Mouse (Mus musculus): ENCODE measurements around the gene Rasa3. TPM values are rescaled to one million over a fixed set of nuclear protein-coding genes. Genes with fewer than 3 reads are reported as not detected.

Gene Rasa3
- polyA plus RNA-seq, 1 experiment from 2014 or later = 28.6 TPM

DNA sequence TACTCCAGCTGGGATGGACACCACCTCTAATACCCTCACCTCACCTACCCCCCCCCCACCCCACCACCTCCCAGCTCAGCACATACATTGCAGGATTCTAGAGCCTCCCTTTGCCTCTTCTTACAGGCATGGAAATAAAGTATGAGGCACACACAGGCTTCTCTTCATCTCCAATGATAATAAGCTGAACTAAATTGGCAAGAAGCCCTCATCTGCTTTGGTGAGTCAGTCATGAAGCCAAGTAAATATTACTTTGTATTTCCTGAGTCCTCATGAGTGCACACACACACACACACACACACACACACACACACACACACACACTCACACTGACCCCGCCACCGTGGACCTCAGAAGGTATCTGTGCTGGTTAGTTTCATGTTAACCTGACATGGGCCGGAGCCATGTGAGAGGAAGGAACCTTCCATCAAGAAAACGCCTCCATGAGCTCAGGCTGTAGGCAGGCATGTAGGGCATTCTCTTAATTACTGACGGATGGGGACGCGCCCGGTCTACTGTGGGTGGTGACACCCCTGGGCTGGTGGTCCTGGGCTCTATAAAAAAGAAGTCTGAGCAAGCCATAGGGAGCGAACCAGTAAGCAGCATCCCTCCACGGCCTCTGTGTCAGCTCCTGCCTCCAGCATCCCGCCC, 26.7 kb downstream of the Rasa3 start:
- H3K27ac ChIP-seq (ENCODE audit: low read depth, low read length) = no peak overlapping the region
- 97% methylated on average over 11 of the region's 11 CpGs for WGBS
- H3K27me3 ChIP-seq (ENCODE audit: control insufficient read depth, insufficient read depth, low read length) = no peaks in the 10 kb centered on the region
- ATAC-seq (replicated peaks; ENCODE audit: low FRiP score) = no peak
- no peaks in the 10 kb centered on the region for H3K9me3 ChIP-seq (ENCODE audit: control insufficient read depth, low read length)
- H3K4me1 ChIP-seq (replicated peaks; ENCODE audit: control insufficient read depth, insufficient read depth, low read length) = peaks cover 9% of the 10 kb centered on the region
- H3K9ac ChIP-seq (ENCODE audit: low read length) = no peak overlapping the region
- no peaks in the 10 kb centered on the region for H3K36me3 ChIP-seq (ENCODE audit: control insufficient read depth, insufficient read depth, low read length)
- H3K4me3 ChIP-seq (ENCODE audit: low read depth, low read length) = no peak overlapping the region
- DNase-seq (ENCODE audit: low spot score) = no peak
- no peak overlapping the region for H3K4me2 ChIP-seq (ENCODE audit: low read depth, low read length, severe bottlenecking)

GRCm38 (mm10) chr8:13649154-13649515, 28.3 kb downstream of the Rasa3 start:
- WGBS = 28% methylated on average over 3 of the region's 3 CpGs
- Histone ChIP-seq H3K4me1 (replicated peaks; ENCODE audit: control insufficient read depth, insufficient read depth, low read length) (peaks cover 9% of the 10 kb centered on the region), H3K9ac (ENCODE audit: low read length) (no peak overlapping the region), H3K27me3 (ENCODE audit: control insufficient read depth, insufficient read depth, low read length) (no peaks in the 10 kb centered on the region), H3K4me3 (ENCODE audit: low read depth, low read length) (no peak overlapping the region), H3K36me3 (ENCODE audit: control insufficient read depth, insufficient read depth, low read length) (no peaks in the 10 kb centered on the region), H3K27ac (ENCODE audit: low read depth, low read length) (peak overlapping the region; percentile 78; the same call in 1 of the 2 replicates), H3K9me3 (ENCODE audit: control insufficient read depth, low read length) (no peaks in the 10 kb centered on the region), H3K4me2 (ENCODE audit: low read depth, low read length, severe bottlenecking) (no peak overlapping the region)
- DNase-seq (ENCODE audit: low spot score) (no peak), ATAC-seq (replicated peaks; ENCODE audit: low FRiP score) (no peak)

GRCm38 (mm10) chr8:13648377-13649153, 28.8 kb downstream of the Rasa3 start:
- Histone ChIP-seq H3K4me1 (replicated peaks; ENCODE audit: control insufficient read depth, insufficient read depth, low read length) (peaks cover 11% of the 10 kb centered on the region), H3K9me3 (ENCODE audit: control insufficient read depth, low read length) (no peaks in the 10 kb centered on the region), H3K4me3 (ENCODE audit: low read depth, low read length) (no peak overlapping the region), H3K36me3 (ENCODE audit: control insufficient read depth, insufficient read depth, low read length) (no peaks in the 10 kb centered on the region), H3K4me2 (ENCODE audit: low read depth, low read length, severe bottlenecking) (no peak overlapping the region), H3K9ac (ENCODE audit: low read length) (peak overlapping the region; percentile 27), H3K27me3 (ENCODE audit: control insufficient read depth, insufficient read depth, low read length) (no peaks in the 10 kb centered on the region), H3K27ac (ENCODE audit: low read depth, low read length) (peak overlapping the region; percentile 78)
- DNase-seq (ENCODE audit: low spot score) (no peak), ATAC-seq (replicated peaks; ENCODE audit: low FRiP score) (peak; percentile 79)
- WGBS = 18% methylated on average over 7 of the region's 7 CpGs

GRCm38 (mm10) chr8:13647591-13647990, 29.8 kb downstream of the Rasa3 start:
- Histone ChIP-seq H3K4me2 (ENCODE audit: low read depth, low read length, severe bottlenecking) (no peak overlapping the region), H3K4me3 (ENCODE audit: low read depth, low read length) (no peak overlapping the region), H3K27ac (ENCODE audit: low read depth, low read length) (no peak overlapping the region), H3K9me3 (ENCODE audit: control insufficient read depth, low read length) (no peaks in the 10 kb centered on the region), H3K4me1 (replicated peaks; ENCODE audit: control insufficient read depth, insufficient read depth, low read length) (peaks cover 11% of the 10 kb centered on the region), H3K36me3 (ENCODE audit: control insufficient read depth, insufficient read depth, low read length) (no peaks in the 10 kb centered on the region), H3K27me3 (ENCODE audit: control insufficient read depth, insufficient read depth, low read length) (no peaks in the 10 kb centered on the region), H3K9ac (ENCODE audit: low read length) (no peak overlapping the region)
- 90% methylated on average over 5 of the region's 5 CpGs for WGBS
- ATAC-seq (replicated peaks; ENCODE audit: low FRiP score) (no peak), DNase-seq (ENCODE audit: low spot score) (no peak)

DNA sequence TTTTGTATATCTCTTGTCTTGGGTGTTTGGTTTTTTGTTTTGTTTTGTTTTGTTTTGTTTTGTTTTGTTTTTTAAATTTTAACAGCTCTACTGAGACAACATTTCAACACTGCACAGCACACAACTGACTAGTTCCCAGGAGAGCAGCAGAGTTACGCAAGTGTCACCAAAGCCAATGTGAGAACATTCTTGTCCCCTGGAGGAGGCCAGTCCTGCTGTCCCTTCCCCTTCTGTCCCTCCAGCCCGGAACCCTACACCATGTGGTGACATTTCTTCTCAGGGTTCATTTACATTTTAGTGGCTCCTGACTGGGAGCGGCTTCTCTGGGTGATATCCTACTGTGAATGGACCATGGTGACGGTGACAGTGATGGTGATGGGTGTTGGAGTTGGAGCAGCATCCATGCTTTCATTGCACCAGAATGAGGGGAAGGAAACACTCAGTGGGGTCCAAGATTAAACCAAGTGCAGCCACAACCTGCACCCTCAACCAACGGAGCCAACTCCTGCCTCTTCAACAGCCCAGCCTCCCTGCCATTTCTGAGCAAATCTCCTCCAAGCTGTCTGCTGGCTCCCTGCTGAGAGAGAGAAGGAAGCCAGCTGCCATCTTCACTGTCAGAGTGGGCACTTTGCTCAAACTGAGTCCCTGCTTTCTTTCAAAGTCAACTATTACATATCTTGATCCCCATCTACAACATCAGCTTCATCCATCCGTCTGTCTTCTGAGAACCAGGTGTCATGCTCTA, 32.3 kb downstream of the Rasa3 start:
- no peak for DNase-seq (ENCODE audit: low spot score)
- H3K27ac ChIP-seq (ENCODE audit: low read depth, low read length) = no peak overlapping the region
- no peak overlapping the region for H3K4me3 ChIP-seq (ENCODE audit: low read depth, low read length)
- H3K9me3 ChIP-seq (ENCODE audit: control insufficient read depth, low read length) = no peaks in the 10 kb centered on the region
- H3K9ac ChIP-seq (ENCODE audit: low read length) = no peak overlapping the region
- ATAC-seq (replicated peaks; ENCODE audit: low FRiP score) = no peak
- H3K36me3 ChIP-seq (ENCODE audit: control insufficient read depth, insufficient read depth, low read length) = no peaks in the 10 kb centered on the region
- 64% methylated on average over 6 of the region's 6 CpGs for WGBS
- no peaks in the 10 kb centered on the region for H3K27me3 ChIP-seq (ENCODE audit: control insufficient read depth, insufficient read depth, low read length)
- peaks cover 11% of the 10 kb centered on the region for H3K4me1 ChIP-seq (replicated peaks; ENCODE audit: control insufficient read depth, insufficient read depth, low read length)
- H3K4me2 ChIP-seq (ENCODE audit: low read depth, low read length, severe bottlenecking) = no peak overlapping the region

- ATAC-seq (replicated peaks; ENCODE audit: low FRiP score) (no peak), DNase-seq (ENCODE audit: low spot score) (no peak)
- Histone ChIP-seq H3K9me3 (ENCODE audit: control insufficient read depth, low read length) (no peaks in the 10 kb centered on the region), H3K27ac (ENCODE audit: low read depth, low read length) (no peak overlapping the region), H3K4me1 (replicated peaks; ENCODE audit: control insufficient read depth, insufficient read depth, low read length) (peaks cover 11% of the 10 kb centered on the region), H3K36me3 (ENCODE audit: control insufficient read depth, insufficient read depth, low read length) (no peaks in the 10 kb centered on the region), H3K9ac (ENCODE audit: low read length) (no peak overlapping the region), H3K4me2 (ENCODE audit: low read depth, low read length, severe bottlenecking) (no peak overlapping the region), H3K27me3 (ENCODE audit: control insufficient read depth, insufficient read depth, low read length) (no peaks in the 10 kb centered on the region), H3K4me3 (ENCODE audit: low read depth, low read length) (no peak overlapping the region)
- WGBS = 18% methylated on average over 6 of the region's 6 CpGs
Observed at GRCm38 (mm10) chr8:13644155-13644554, 33.2 kb downstream of the Rasa3 start.

- 86% methylated on average over 10 of the region's 10 CpGs for WGBS
- H3K36me3 ChIP-seq (ENCODE audit: control insufficient read depth, insufficient read depth, low read length) = no peaks in the 10 kb centered on the region
- ATAC-seq (replicated peaks; ENCODE audit: low FRiP score) = no peak
Observed at GRCm38 (mm10) chr8:13642659-13643181, 34.7 kb downstream of the Rasa3 start.

GRCm38 (mm10) chr8:13641206-13641605, 36.2 kb downstream of the Rasa3 start:
- Histone ChIP-seq H3K4me2 (ENCODE audit: low read depth, low read length, severe bottlenecking) (no peak overlapping the region), H3K9me3 (ENCODE audit: control insufficient read depth, low read length) (no peaks in the 10 kb centered on the region), H3K4me3 (ENCODE audit: low read depth, low read length) (no peak overlapping the region), H3K27ac (ENCODE audit: low read depth, low read length) (no peak overlapping the region), H3K27me3 (ENCODE audit: control insufficient read depth, insufficient read depth, low read length) (no peaks in the 10 kb centered on the region), H3K9ac (ENCODE audit: low read length) (no peak overlapping the region), H3K36me3 (ENCODE audit: control insufficient read depth, insufficient read depth, low read length) (no peaks in the 10 kb centered on the region), H3K4me1 (replicated peaks; ENCODE audit: control insufficient read depth, insufficient read depth, low read length) (peaks cover 3% of the 10 kb centered on the region; the same call in 1 of the 2 replicates)
- DNase-seq (ENCODE audit: low spot score) (no peak), ATAC-seq (replicated peaks; ENCODE audit: low FRiP score) (no peak)
- WGBS = 68% methylated on average over 9 of the region's 9 CpGs

More at GRCm38 (mm10) chr8:13642659-13643181, 34.7 kb downstream of the Rasa3 start:
- Histone ChIP-seq H3K4me2 (ENCODE audit: low read depth, low read length, severe bottlenecking) (no peak overlapping the region), H3K4me1 (replicated peaks; ENCODE audit: control insufficient read depth, insufficient read depth, low read length) (peaks cover 3% of the 10 kb centered on the region; the same call in 1 of the 2 replicates), H3K9ac (ENCODE audit: low read length) (no peak overlapping the region), H3K4me3 (ENCODE audit: low read depth, low read length) (no peak overlapping the region), H3K27ac (ENCODE audit: low read depth, low read length) (no peak overlapping the region), H3K27me3 (ENCODE audit: control insufficient read depth, insufficient read depth, low read length) (no peaks in the 10 kb centered on the region), H3K9me3 (ENCODE audit: control insufficient read depth, low read length) (no peaks in the 10 kb centered on the region)
- DNase-seq (ENCODE audit: low spot score) = no peak

Measured in forebrain, embryonic 11.5 days (tissue).